Mouse (Mus musculus): ENCODE results near the gene Gal3st2c.
A peak's percentile ranks its signal among the peaks of the same experiment; 100 is the strongest.
"Not testable (repeated sequence)": the region's sequence is repeated elsewhere in the genome, so short reads cannot be mapped to it uniquely, and the experiment has no call there.

The Gal3st2c gene

GRCm38 (mm10) chr1:94046544-94046943 lies 56.2 kb downstream of the Gal3st2c start:
- DNase-seq: no peak

DNA sequence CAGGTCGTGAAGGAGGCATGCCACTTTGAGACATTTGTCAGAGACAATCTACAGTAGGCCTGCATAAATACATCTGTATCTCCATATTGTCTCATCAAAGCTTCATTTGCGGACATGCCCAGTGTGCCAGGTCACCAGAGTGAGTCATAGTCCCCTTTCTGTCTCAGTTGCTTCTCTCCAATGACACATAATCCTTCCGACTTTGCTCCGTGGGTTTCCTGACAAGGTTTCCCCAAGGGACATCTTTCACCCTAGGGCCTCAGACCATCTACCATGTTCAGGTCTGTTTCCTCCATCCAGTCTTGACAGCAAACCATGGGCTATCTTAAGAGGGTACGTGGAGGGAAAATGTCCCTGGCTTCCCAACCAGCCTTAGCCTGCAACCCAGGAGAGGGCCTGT lies 60.8 kb downstream of the Gal3st2c start:
- no peak for DNase-seq

- DNase-seq: no peak
Measured at GRCm38 (mm10) chr1:94052373-94052772, 62.1 kb downstream of the Gal3st2c start, which contains the start of gene Pdcd1. Gene Pdcd1, minus strand, starts transcription at chr1:94052553.

DNA sequence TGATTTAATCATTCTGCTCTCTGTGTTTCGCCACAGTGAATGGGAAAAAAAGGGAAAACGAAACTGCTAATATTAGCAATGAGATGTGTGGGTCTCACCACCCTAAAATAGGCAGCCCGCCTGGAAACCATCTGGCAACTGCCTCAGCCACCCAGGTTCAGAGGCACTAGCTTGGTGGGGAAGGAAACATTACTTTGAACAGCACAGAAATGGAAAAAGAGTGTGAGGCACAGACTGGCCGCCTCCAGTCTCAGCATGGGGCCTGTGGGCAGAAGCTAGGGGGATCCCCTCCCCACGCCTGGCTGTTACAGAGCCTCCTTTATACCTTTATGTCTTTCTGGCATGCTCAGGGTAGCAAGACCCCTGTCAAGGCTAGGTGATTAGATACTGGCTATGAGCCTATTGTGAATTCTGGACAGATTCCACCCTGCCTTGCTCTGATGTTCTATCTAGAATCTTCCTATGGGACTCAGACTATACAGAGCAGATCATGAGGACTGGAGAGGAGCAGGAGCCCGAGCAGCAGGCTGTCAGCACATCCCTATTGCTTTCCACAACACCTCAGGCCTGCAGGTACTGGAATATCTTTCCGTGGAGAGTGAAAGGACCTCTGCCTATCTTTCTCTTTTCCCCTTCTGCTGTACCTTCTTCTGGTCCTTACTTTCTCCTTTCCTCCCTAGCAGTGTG lies 63.4 kb downstream of the Gal3st2c start:
- DNase-seq: no peak

DNA sequence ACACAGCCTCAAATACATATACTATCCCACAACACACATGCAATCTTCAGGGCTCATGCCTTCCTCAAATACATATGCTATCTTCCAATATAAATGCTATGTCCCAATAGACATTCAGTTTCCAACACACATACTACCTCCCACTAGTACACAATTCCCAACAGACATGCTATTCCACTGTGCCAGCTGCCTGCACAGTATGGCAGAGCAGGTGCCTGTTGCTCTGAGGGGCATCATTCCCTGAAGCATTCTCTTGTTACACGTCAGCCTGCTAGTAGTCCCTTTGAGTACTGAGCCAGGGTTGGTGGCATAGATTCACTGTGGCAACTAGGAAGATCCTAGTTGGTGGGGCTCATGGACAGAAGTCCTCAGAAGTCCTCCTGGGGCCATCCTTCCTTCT lies 64.2 kb downstream of the Gal3st2c start:
- no peak for DNase-seq

DNA sequence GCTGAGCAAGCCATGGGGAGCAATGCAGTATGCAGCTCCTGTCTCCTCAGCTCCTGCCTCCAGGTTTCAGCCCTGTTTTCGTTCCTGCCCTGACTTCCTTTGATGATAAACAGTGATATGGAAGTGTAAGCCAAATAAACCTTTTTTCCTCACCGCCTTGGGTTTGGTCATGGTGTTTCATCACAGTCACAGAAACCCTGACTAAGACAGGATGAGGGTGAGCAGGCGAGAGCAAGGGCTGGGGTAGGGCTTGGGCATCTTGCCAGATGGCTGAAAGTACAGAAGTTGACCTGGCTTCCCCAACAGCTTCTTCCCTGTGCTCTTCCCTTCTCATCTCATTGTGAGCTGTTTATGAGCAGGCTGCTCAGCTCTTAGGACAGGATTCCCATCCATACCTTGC lies 65.7 kb downstream of the Gal3st2c start:
- DNase-seq: peak in 1 of 2 experiments; percentile 8

GRCm38 (mm10) chr1:94057401-94057800 lies 67.1 kb downstream of the Gal3st2c start:
- DNase-seq: no peak

DNA sequence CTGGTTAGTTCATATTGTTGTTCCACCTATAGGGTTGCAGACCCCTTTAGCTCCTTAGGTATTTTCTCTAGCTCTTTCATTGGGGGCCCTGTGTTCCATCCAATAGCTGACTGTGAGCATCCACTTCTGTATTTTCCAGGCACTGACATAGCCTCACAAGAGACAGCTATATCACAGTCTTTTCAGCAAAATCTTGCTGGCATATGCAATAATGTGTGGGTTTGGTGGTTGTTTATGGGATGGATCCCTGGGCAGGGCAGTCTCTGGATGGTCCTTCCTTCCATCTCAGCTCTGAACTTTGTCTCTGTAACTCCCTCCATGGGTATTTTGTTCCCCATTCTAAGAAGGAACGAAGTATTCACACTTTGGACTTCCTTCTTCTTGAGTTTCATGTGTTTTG lies 68.0 kb downstream of the Gal3st2c start:
- not testable (repeated sequence) for DNase-seq

Measured in kidney, postnatal 36 days (tissue).